Mouse (Mus musculus) kidney, postnatal 10 days (tissue): Measurements from ENCODE around the gene Defa23.
"Not testable (repeated sequence)": the region's sequence is repeated elsewhere in the genome, so short reads cannot be mapped to it uniquely, and the experiment has no call there.

Experiments
- DNase-seq: peaks from one replicate; pipeline ENCODE4 v3.0.0; 2021; ENCODE audit warnings: mixed read lengths

Defa23 gene

DNA sequence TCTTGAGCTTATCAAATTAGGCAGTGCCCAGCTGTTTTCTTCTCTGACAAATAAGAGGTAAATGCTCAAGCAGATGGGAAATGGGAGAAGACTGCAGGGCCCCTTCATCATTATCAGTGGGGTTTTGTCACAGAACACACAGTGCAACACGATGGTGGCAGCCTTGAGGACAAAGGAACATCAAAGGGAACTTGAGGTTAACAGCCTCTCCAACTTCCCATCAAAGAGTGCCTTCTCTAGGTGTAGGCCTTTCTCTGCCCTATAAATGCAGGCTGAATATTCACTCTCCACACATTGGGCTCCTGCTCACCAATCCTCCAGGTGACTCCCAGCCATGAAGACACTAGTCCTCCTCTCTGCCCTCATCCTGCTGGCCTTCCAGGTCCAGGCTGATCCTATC is at the start of gene Defa23:
Gene Defa23 (plus strand): TSS at position 301 of the 400 bp plus-strand sequence.
- DNase-seq: not testable (repeated sequence)

DNA sequence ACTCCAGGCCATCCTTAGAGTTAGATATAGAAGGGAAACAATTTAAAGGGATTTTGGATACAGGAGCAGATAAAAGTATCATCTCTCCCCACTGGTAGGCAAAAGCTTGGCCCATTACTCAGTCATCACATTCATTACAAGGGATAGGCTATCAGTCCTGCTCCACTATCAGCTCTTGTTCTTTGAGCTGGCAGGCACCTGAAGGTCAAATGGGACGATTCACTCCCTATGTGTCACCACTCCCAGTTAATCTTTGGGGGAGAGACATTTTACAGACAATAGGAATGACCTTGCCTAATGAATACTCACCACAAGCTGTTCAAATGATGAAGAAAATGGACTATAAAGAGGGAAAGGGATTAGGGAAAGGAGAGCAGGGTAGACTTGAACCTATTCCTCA is 48.0 kb upstream of the Defa23 start:
- DNase-seq: no peak

DNA sequence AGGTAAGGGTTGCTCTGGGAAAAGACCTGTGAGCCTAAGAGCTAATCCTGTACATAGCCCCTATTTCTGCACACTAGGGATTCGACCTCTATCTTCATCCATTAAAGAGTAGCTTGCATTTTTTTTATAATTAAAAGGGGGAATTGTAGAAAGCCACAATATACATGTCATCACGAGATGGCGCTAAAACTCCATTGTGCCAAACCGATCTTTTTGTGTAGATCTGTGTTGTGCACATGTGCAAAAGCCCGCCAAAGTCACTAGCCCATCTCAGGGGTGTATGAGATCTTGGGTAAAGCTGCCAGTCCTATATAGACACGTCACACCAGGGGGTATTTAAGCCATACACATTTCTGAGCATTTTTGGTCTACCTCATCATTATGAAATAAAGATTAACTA is 46.3 kb upstream of the Defa23 start:
- DNase-seq: peak; percentile 22

DNA sequence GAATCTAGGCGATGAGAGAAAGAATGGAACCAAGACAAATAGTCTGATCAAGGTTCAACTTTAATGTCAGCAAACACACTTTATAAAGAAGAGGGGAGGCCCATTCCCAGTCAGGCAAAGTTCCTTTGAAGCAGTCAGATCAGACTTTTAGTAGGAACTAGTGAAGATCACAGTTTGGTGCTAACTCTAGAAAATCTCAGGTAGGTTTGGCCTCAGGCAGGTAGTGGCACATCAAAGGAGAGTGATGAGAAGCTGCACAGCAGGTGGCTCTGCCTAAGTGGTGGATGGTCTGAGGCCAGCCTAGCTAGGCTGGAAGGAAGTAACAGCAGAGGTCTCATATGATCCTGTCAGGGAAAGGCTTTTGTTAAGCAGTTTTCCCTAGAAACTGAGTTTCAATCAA is 44.3 kb upstream of the Defa23 start:
- not testable (repeated sequence) for DNase-seq

DNA sequence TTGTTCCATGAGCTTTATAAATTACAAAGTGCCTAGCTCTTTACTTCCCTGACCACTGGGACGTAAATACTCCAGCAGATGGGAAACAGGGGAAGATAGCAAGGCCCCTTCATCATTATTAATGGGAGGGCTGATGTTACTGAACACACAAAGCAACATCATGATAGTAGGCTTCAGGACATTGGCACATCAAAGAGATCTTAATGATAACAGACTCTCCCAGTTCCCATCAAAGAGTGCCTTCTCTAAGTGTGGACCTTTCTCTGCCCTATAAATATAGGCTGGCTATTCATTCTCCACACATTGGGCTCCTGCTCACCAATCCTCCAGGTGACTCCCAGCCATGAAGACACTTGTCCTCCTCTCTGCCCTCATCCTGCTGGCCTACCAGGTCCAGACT is 29.6 kb upstream of the Defa23 start, which contains the start of gene Defa21:
Gene Defa21 (plus strand): TSS at position 301 of the 400 bp plus-strand sequence.
- DNase-seq: not testable (repeated sequence)

DNA sequence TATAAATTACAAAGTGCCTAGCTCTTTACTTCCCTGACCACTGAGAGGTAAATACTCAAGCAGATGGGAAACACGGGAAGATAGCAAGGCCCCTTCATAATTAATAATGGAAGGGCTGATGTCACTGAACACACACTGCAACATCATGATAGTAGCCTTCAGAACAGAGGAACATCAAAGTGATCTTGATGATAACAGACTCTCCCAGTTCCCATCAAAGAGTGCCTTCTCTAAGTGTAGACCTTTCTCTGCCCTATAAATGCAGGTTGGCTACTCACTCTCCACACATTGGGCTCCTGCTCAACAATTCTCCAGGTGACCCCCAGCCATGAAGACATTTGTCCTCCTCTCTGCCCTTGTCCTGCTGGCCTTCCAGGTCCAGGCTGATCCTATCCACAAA is 9.9 kb downstream of the Defa23 start, which contains the start of gene Defa35:
Gene Defa35 (plus strand): TSS at position 301 of the 400 bp plus-strand sequence.
- DNase-seq: not testable (repeated sequence)

DNA sequence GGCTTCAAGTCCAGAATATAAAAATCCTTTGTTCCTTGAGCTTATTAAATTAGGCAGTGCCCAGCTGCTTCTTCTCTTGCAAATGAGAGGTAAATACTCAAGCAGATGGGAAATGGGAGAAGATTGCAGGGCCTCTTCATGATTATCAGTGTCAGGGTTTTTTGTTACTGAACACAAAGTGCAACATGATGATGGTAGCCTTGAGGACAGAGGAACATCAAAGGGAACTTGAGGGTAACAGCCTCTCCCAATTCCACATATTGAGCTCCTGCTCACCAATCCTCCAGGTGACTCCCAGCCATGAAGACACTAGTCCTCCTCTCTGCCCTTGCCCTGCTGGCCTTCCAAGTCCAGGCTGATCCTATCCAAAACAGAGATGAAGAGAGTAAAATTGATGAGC is 29.3 kb downstream of the Defa23 start, which contains the start of gene Defa25:
Gene Defa25 (plus strand): TSS at position 301 of the 400 bp plus-strand sequence.
- DNase-seq: not testable (repeated sequence)

DNA sequence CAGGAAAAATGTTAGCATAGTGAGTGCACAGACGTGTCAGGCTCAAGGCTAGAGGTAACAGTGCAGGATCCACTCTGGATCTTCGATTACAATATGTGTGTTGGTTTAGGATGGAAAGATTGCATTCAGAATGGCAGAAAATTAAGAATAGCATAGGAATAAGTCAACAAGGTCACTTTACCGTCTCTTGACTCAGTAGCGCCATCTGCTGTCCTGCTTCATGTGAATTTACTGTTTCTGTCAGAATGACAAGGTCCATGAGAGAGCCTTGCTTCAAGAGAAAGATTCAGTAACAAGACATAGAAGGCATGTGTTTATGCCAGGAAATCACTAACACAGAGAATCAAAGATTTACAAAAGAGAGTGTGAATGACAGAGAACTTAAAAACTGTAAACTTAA is 38.3 kb downstream of the Defa23 start:
- peak; percentile 7 for DNase-seq

DNA sequence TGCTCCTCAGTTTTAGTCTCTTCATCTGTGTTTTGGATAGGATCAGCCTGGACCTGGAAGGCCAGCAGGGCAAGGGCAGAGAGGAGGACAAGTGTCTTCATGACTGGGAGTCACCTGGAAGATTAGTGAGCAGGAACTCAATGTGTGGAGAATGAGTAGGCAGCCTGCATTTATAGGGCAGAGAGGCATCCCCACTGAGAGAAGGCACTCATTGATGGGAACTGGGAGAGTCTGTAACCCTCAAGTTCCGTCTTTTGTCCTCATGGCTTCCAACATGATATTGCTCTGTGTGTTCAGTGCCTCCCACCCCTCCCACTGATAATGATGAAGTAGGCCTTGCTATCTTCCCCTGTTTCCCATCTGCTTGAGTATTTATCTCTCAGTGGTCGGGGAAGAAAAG is 41.1 kb downstream of the Defa23 start, which contains the start of gene Gm14851:
Gene Gm14851 (minus strand): TSS at position 101 of the 400 bp plus-strand sequence.
- DNase-seq: not testable (repeated sequence)
